Mouse (Mus musculus): ENCODE measurements at regions not wholly inside any gene's neighbourhood (a gene's known extent, or its start where the extent isn't known, plus 50 kb on each side); places are given as distances from the start of the nearest gene placed in this dataset.
"Not testable (repeated sequence)": the region's sequence is repeated elsewhere in the genome, so short reads cannot be mapped to it uniquely, and the experiment has no call there.

- TF ChIP-seq POLR2A (IDR thresholded peaks at IDR 0.05; ENCODE audit: low read depth, low read length); CTCF (IDR thresholded peaks at IDR 0.05; ENCODE audit: borderline replicate concordance, insufficient read depth, low read length): not testable (repeated sequence)
Observed at GRCm38 (mm10) chr3:54585781-54586180, 106.8 kb upstream of the Supt20 start.

All from embryonic fibroblast, embryonic 13.5 days (primary cell).